Mouse (Mus musculus): ENCODE measurements at regions not wholly inside any gene's neighbourhood (a gene's known extent, or its start where the extent isn't known, plus 50 kb on each side); places are given as distances from the start of the nearest gene placed in this dataset.

DNA sequence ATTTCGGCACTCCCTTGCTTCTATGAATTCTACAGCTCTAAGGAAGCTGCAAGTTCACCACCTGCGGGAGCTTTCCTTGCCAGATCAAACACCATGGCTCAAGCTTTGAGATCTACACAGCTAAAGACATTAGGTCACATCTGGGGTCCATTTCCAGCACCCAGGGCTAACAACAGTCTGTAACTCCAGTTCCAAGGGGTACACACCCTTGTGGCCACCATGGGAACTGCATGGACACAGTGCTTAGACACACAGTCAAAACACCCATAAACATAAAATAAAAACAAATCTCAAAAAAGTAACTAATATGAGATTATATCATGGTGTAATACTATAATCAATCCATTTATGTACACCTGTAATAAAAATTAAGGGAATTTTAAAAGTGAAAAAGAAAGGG is 73.7 kb downstream of the Gpr65 start:
- no peak for TF ChIP-seq EP300 (optimal IDR thresholded peaks at IDR 0.05)
- peak; percentile 68 for TF ChIP-seq CTCF (IDR thresholded peaks at IDR 0.05; ENCODE audit: low read depth)

Data from stomach, postnatal 0 days (tissue).